Mouse (Mus musculus) liver, embryonic 15.5 days (tissue): ENCODE data around the gene Stxbp1. TPM values are rescaled to one million over a fixed set of nuclear protein-coding genes. Genes with fewer than 3 reads are reported as not detected.

Experiments
- ATAC-seq: fragments of 200-750 bp; cut with Nextera tagmentation; 2 replicates; pipeline ENCODE4 v1.8.0; 2017; ENCODE audit warnings: moderate number of reproducible peaks, mild to moderate bottlenecking, moderate library complexity; ENCODE audit not compliant: insufficient read depth
- H3K27ac ChIP-seq: fragments of 300-500 bp; sonication (generic); replicated peaks from 2 replicates; pipeline ENCODE4 v1.5.1; 2015; ENCODE audit warnings: mild to moderate bottlenecking, inconsistent platforms
- H3K27me3 ChIP-seq: fragments of 300-500 bp; sonication (generic); 2 replicates; pipeline ENCODE4 v1.6.1; 2015; ENCODE audit warnings: mild to moderate bottlenecking, inconsistent platforms
- H3K36me3 ChIP-seq: fragments of 300-500 bp; sonication (generic); replicated peaks from 2 replicates; pipeline ENCODE4 v1.6.1; 2015; ENCODE audit warnings: moderate library complexity, mild to moderate bottlenecking, inconsistent platforms
- H3K4me1 ChIP-seq: fragments of 300-500 bp; sonication (generic); replicated peaks from 2 replicates; pipeline ENCODE4 v1.6.1; 2015; ENCODE audit warnings: inconsistent platforms
- H3K4me2 ChIP-seq: fragments of 300-500 bp; sonication (generic); 2 replicates; pipeline ENCODE4 v1.6.1; 2015; ENCODE audit warnings: moderate library complexity, mild to moderate bottlenecking, inconsistent platforms
- H3K4me3 ChIP-seq: fragments of 300-500 bp; sonication (generic); replicated peaks from 2 replicates; pipeline ENCODE4 v1.5.1; 2015; ENCODE audit warnings: mild to moderate bottlenecking, inconsistent platforms
- H3K9ac ChIP-seq: fragments of 300-500 bp; sonication (generic); 2 replicates; pipeline ENCODE4 v1.6.1; 2015; ENCODE audit warnings: moderate library complexity, mild to moderate bottlenecking, inconsistent platforms
- H3K9me3 ChIP-seq: fragments of 300-500 bp; sonication (generic); replicated peaks from 2 replicates; pipeline ENCODE4 v1.6.1; 2016; ENCODE audit warnings: inconsistent platforms
- WGBS: fragments of 180-500 bp; shearing (Covaris S2); methylation state at CpG from one replicate; pipeline ENCODE4 v1.1.7; 2015; ENCODE audit warnings: mixed read lengths; ENCODE audit not compliant: insufficient replicate concordance; 5-methylcytosine and 5-hydroxymethylcytosine counted together
- polyA plus RNA-seq: library from polyadenylated mRNA; unstranded; fragments of >200 nt; fragmentation: Nextera tagmentation; extraction: Ambion mirVana; gene quantifications from 2 replicates; pipeline ENCODE4 v1.2.1, GENCODE M21; 2015

The Stxbp1 gene
- polyA plus RNA-seq, 1 experiment from 2014 or later: 2.4 TPM

DNA sequence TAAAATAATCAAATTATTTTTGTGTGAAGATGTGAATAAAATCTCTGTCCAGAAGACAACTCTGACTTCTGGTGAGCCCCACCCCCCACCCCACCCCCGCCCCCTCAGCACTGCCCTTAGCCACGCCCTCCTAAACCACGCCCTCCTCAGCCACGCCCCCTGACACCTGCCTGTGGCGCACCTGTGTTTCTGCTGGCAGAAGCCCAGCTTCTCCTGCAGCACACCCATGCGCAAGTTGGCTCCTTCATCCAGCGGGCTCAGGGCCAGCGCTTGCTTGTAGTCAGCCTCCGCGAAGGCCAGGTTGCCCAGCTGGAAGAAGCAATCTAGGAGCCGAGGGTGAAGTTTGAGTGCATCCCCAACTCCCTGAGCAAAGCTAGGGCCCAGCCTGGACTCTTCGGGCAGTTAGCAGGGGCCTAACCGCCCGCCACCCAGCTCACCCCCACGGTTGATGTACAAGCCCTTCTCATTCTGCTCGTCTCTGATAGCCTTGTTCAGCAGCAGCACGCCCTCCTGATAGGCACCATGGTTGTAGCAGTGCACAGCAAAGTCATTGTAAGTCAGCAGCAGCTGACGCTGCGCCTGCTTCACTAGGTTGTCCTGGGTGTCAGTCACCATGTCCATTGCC is 78.3 kb downstream of the Stxbp1 start:
- peaks cover 28% of the 10 kb centered on the region for H3K4me1 ChIP-seq
- WGBS: 36% methylated on average over 19 of the region's 19 CpGs
- peak; percentile 65 for ATAC-seq
- no peak overlapping the region for H3K4me3 ChIP-seq
- H3K4me2 ChIP-seq: peak overlapping the region; percentile 30
- H3K27ac ChIP-seq: no peak overlapping the region; the same call in 1 of the 2 replicates
- H3K36me3 ChIP-seq: no peaks in the 10 kb centered on the region
- no peaks in the 10 kb centered on the region for H3K9me3 ChIP-seq
- H3K27me3 ChIP-seq: no peaks in the 10 kb centered on the region
- H3K9ac ChIP-seq: no peak overlapping the region

DNA sequence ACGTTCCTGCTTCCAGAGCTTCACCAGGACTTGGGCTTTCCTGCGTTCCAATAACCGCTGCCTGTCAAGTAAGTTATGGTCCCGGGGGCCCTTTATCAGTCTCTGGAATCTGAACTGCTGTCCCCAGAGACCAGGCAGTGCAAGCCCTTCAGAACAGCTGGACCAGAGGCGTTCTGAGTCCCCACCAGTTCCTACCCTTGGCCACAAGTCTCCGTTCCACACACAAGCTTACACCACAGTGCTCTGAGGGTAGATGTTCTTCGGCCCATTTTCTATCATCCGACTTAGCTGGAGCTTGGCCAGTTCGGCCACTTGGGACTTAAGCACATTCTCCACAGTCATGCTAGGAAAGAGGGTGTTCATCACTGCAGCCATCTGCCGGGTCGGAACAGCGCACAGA is 79.8 kb downstream of the Stxbp1 start:
- Histone ChIP-seq H3K27ac (no peak overlapping the region), H3K9me3 (no peaks in the 10 kb centered on the region), H3K4me2 (no peak overlapping the region), H3K9ac (no peak overlapping the region), H3K36me3 (no peaks in the 10 kb centered on the region), H3K27me3 (no peaks in the 10 kb centered on the region), H3K4me3 (no peak overlapping the region), H3K4me1 (peaks cover 28% of the 10 kb centered on the region)
- WGBS: 63% methylated on average over 12 of the region's 12 CpGs
- ATAC-seq: no peak

DNA sequence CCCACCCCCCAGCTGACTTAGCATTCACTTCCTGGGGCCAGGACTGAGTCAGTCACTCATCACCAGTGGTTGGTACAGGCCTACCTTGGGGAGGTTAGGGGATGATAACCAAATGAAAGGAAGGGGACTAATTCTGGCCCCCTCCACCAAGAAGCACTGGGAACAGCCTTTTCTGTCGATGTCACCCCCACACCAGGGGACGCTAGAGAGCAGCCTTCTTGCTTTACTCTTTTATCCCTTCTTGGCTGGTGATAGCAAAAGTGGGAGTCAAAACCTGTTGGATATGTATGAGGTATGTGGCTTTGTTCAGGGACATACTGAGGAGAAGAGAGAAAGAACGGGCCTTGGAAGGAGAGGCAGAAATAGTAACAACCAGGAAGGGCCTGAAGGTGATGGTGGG is 83.7 kb downstream of the Stxbp1 start:
- H3K4me3 ChIP-seq: no peak overlapping the region
- no peaks in the 10 kb centered on the region for H3K27me3 ChIP-seq
- H3K4me1 ChIP-seq: peaks cover 16% of the 10 kb centered on the region; the same call in 1 of the 2 replicates
- no peak for ATAC-seq
- no peak overlapping the region for H3K27ac ChIP-seq
- no peak overlapping the region for H3K9ac ChIP-seq
- H3K9me3 ChIP-seq: no peaks in the 10 kb centered on the region
- no peak overlapping the region for H3K4me2 ChIP-seq
- H3K36me3 ChIP-seq: peaks cover 19% of the 10 kb centered on the region
- WGBS: 57% methylated on average over 3 of the region's 3 CpGs

DNA sequence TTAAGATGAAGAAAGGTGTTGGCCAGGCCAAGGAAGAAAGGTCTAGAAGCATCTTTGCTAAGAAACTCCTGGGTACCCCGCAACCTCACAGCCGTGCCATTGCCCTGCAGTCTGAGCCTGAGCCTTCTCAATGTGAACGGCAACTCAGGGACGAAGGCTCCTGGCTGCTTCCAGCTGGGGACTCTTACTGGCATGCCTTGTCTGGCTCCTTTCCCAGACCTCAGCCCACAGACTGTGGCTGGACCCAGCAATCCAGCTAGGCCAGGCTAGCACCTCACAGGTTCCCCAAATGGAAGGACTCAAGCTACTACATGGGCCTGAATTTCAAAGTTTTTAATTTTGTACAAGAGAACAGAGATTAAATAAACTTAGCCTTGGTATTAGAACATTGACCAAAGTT is 85.2 kb downstream of the Stxbp1 start:
- no peaks in the 10 kb centered on the region for H3K27me3 ChIP-seq
- H3K4me3 ChIP-seq: no peak overlapping the region
- peaks cover 19% of the 10 kb centered on the region for H3K36me3 ChIP-seq
- H3K9ac ChIP-seq: no peak overlapping the region
- H3K27ac ChIP-seq: no peak overlapping the region
- peaks cover 19% of the 10 kb centered on the region for H3K4me1 ChIP-seq
- no peak for ATAC-seq
- no peaks in the 10 kb centered on the region for H3K9me3 ChIP-seq
- 78% methylated on average over 4 of the region's 4 CpGs for WGBS
- no peak overlapping the region for H3K4me2 ChIP-seq

DNA sequence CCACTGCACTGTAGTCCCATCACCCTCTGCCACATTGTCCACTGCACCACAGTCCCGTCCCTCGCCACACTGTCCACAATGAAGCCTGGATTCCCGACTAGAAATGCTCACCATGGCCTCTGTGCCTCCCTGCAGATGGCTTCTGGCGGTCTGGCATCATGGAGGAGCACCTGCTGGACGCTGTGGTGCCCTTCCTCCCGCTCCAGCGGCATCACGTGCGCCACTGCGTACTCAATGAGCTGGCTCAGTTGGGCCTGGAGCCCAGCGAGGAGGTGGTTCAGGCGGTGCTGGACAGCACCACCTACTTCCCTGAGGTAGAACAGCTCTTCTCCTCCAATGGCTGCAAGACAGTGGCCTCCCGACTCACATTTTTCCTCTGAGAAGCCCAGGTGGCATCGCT is 85.7 kb downstream of the Stxbp1 start:
- Histone ChIP-seq H3K9me3 (no peaks in the 10 kb centered on the region), H3K9ac (no peak overlapping the region), H3K36me3 (peaks cover 19% of the 10 kb centered on the region), H3K4me1 (peaks cover 18% of the 10 kb centered on the region), H3K4me3 (no peak overlapping the region), H3K27me3 (no peaks in the 10 kb centered on the region), H3K27ac (no peak overlapping the region), H3K4me2 (no peak overlapping the region)
- 80% methylated on average over 14 of the region's 14 CpGs for WGBS
- no peak for ATAC-seq

DNA sequence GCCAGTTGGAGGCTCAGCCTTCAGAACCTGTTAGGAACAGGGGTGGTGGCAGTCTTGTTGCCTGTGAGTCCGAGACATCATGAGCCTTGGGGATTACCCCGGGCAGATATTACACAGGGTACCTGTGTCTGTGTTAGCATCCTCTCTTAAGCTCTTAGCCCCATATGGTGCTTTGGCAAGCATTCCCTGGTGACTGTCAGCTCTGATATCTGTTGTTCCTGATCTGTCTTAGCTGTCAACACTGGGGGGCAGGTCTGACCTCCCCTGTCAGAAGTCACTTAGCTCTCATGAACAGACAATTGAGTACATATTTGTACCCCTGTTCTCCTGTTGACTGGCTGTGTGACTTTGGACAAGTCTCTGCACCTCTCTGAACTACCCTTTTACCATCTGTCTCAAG is 88.0 kb downstream of the Stxbp1 start:
- no peak for ATAC-seq
- WGBS: 69% methylated on average over 2 of the region's 2 CpGs
- Histone ChIP-seq H3K36me3 (peaks cover 23% of the 10 kb centered on the region), H3K9ac (no peak overlapping the region), H3K9me3 (no peaks in the 10 kb centered on the region), H3K4me2 (no peak overlapping the region), H3K27me3 (no peaks in the 10 kb centered on the region), H3K4me1 (peaks cover 18% of the 10 kb centered on the region), H3K4me3 (no peak overlapping the region), H3K27ac (no peak overlapping the region)

DNA sequence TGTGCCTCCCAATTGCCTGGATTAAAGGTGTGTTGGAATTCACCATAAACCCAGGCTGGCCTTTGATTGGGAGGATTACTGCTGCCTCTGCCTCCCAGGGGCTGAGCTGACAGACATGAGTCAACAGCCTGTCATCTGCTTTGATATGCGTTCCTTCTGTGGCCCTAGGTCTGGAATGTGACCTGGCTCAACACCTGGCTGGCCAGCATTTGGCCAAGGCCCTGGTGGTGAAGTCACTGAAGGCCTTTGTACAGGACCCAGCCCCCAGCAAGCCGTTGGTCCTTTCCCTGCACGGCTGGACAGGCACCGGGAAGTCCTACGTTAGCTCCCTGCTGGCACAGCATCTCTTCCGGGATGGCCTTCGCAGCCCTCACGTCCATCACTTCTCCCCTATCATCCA is 88.5 kb downstream of the Stxbp1 start:
- H3K4me3 ChIP-seq: no peak overlapping the region
- H3K27ac ChIP-seq: no peak overlapping the region
- no peak overlapping the region for H3K9ac ChIP-seq
- H3K27me3 ChIP-seq: no peaks in the 10 kb centered on the region
- no peaks in the 10 kb centered on the region for H3K9me3 ChIP-seq
- peaks cover 18% of the 10 kb centered on the region for H3K4me1 ChIP-seq
- 75% methylated on average over 8 of the region's 8 CpGs for WGBS
- H3K4me2 ChIP-seq: no peak overlapping the region
- peaks cover 23% of the 10 kb centered on the region for H3K36me3 ChIP-seq
- no peak for ATAC-seq

DNA sequence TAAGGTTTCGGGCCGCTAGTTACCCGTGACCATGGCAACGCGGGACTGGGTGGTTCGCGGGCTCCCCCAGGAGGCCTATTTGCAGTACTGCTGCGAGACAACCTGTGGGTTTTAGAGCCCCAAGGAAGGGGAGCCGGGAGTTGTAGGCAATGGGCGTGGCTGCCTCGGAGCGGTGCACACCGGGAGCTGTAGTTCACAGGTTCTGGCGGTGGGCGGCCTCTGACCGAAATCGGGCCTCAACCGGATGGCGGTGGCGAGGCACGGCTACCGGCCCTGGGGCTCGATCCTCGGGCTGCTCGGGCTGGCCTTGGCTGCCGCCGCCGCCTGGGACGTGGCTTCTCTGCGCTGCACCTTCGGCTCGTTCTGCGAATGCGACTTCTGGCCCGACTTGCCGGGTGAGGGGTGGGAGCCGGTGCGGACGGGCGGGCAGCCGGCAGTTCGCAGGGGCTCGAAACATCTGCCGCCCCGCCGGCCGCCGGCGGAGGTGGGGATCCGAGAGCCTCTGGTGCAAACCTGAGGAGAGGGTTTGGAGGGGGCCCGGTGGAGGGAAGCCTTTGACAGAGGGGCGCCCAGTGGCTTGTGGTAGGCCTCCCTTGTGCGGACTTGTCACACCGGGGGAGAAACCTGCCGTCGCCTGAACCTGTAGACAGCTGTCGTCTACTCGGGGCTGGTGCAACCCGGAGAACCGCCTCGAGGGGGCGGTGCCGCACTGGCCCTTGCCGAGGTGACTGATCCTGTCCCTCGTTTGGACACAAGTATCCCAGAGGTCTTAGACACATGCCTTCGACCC is 89.8 kb downstream of the Stxbp1 start, which contains the start of gene Tor2a:
Gene Tor2a (plus strand): TSS at position 179 of the 790 bp plus-strand sequence.
- Histone ChIP-seq H3K4me3 (peak within 1 kb of the TSS; percentile 71), H3K4me2 (peak within 1 kb of the TSS; percentile 96), H3K27ac (peak within 1 kb of the TSS; percentile 79), H3K4me1 (peaks cover 18% of the 10 kb centered on the region), H3K27me3 (no peaks in the 10 kb centered on the region), H3K9me3 (no peaks in the 10 kb centered on the region), H3K9ac (peak within 1 kb of the TSS; percentile 71), H3K36me3 (peaks cover 23% of the 10 kb centered on the region)
- under 1% methylated on average over 66 of the region's 66 CpGs for WGBS
- ATAC-seq: peak; percentile 90

DNA sequence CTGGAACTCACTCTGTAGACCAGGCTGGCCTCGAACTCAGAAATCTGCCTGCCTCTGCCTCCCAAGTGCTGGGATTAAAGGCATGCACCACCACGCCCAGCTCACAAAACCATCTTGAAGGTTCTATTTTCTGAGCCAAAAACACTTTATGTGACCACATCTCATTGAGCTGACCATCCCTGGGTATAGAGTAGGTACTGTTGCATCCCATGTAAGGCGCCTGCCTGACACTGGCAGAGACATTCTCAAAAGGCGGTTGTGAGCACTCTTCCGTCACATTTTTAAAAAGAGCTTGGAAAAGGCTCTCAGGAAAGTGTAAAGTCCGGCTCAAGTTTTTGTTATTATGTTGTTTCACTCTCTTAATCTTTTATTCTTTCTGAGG is 90.4 kb downstream of the Stxbp1 start:
- peaks cover 18% of the 10 kb centered on the region for H3K4me1 ChIP-seq
- H3K9ac ChIP-seq: no peak overlapping the region
- peak overlapping the region; percentile 96 for H3K4me2 ChIP-seq
- no peak for ATAC-seq
- H3K27me3 ChIP-seq: no peaks in the 10 kb centered on the region
- WGBS: 36% methylated on average over 6 of the region's 6 CpGs
- peak overlapping the region; percentile 71 for H3K4me3 ChIP-seq
- H3K27ac ChIP-seq: no peak overlapping the region
- no peaks in the 10 kb centered on the region for H3K9me3 ChIP-seq
- H3K36me3 ChIP-seq: peaks cover 20% of the 10 kb centered on the region

DNA sequence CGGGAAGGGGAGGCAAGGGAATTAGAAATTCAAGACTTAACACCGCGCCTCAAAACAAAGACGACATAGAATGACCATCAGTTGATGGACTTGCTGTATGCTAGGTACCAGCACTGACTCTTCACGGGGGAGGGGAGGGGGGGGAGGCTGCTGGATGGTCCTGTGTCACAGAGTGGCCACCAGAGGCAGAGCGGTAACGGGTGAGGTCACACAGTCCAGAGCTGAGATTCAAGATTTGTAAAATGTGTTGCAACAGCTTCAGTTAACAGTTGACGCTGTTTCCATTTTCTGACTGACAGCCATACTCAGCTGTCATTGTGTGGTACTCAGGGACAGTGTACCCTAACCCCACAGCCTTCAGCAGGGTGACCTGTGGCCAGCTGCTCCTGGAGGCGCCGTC is 94.9 kb downstream of the Stxbp1 start:
- Histone ChIP-seq H3K4me1 (peaks cover 9% of the 10 kb centered on the region), H3K4me2 (peak overlapping the region; percentile 41; the same call in 1 of the 2 replicates), H3K9ac (no peak overlapping the region), H3K9me3 (no peaks in the 10 kb centered on the region), H3K27ac (no peak overlapping the region), H3K4me3 (no peak overlapping the region), H3K27me3 (no peaks in the 10 kb centered on the region), H3K36me3 (0 out of 2 replicates have a peak, but pooled peaks cover 5% of the 10 kb centered on the region)
- 67% methylated on average over 10 of the region's 10 CpGs for WGBS
- ATAC-seq: no peak; the same call in 1 of the 2 replicates

DNA sequence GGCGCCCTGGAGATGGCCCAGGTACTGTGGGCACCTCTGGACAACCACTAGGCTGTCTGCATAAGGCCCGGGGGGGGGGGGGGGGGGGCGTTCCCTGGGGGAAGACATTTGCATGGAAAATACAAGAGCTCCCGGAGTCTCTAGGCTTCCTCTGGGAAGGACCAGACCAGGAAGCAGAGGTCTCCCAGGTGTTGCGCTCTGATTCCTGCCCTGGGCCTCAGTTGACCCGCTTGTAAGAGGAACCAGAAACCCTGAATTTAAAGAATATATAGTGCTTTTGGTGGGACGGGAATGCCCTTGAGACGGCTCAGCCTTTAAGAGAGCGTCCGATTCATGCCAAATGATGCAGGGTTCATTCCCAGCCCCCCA is 95.4 kb downstream of the Stxbp1 start:
- Histone ChIP-seq H3K9ac (no peak overlapping the region), H3K27me3 (no peaks in the 10 kb centered on the region), H3K9me3 (no peaks in the 10 kb centered on the region), H3K4me3 (peak overlapping the region; percentile 34), H3K4me1 (peaks cover 6% of the 10 kb centered on the region), H3K4me2 (peak overlapping the region; percentile 41; the same call in 1 of the 2 replicates), H3K27ac (peak overlapping the region; percentile 48; the same call in 1 of the 2 replicates), H3K36me3 (0 out of 2 replicates have a peak, but pooled peaks cover 5% of the 10 kb centered on the region)
- WGBS: 54% methylated on average over 10 of the region's 10 CpGs
- no peak for ATAC-seq
